Mouse (Mus musculus): Measurements from ENCODE around the gene Cacna1c.

Cacna1c gene

DNA sequence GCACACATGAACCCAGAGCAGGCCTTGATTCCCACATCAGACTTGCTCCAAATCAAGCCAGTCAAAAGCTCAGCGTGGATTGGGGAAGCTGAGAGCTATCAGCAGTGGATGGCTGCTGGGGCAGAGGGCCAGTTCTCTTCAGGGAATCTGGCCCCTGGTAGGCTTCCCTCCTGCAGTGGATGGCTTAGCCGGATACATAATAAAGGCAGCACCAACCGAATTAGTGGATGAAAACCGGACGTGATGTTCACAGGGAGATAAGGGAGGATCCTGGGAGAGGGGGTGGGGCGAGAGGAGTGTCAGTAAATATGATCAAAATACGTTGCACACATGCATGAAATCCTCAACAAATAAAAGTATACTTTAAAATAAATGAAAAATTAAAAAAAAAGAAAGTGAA lies 359.5 kb downstream of the Cacna1c start:
- DNase-seq = no peak

DNA sequence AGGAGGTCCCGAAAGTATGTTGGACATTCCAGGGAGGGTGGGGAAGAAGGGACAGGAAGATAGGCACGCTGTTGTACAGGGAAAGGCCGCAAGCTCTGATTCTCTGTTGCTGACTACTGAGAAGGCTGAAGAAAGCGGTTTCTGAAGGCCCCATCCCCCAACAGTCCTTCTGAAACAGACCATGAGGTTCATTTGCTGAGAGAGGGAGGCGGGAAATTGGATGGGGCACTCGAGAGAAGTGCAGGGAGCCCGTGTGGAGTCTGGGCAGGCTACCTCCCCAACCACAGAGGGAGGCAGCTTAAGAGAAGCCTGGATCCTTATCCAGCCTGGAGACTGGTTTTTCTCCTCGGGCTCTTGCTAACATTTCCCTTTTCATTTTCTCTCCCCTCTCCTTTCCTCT lies 362.2 kb downstream of the Cacna1c start:
- peak; percentile 35 for DNase-seq

DNA sequence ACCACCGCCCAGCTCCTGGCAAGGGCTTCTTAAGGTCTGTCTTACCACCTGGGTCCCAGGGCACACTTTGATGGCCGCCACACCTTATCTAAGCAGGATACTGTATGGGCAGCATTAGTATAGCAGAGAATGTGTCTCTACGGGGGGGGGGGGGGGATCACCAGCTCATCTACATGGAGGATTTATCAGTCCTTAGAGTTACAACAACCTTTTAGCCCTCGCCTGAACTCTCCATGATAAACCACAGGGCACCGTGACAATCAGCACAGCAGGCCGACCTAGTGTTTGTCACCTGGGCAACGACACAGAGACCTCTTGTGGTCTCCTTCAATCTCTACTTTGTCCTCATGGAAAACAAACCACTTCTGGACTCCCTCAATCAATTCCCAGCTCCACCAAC lies 363.2 kb downstream of the Cacna1c start:
- DNase-seq = no peak

DNA sequence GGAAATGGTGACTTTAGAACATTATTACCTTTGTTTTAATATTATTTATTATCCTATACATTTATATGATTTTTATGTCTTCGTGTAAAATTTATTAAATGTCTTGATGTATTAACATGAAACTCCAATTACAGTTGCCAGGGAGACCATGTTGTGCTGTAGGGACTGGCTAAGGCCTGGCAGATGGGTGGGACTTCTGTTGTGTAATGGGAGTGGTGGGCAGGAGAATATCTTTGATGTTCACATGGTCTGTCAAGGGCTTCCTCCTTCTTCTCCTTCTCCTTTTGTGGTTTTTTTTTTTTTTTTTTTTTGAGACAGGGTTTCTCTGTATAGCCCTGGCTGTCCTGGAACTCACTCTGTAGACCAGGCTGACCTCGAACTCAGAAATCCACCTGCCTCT lies 363.6 kb downstream of the Cacna1c start:
- DNase-seq = no peak

DNA sequence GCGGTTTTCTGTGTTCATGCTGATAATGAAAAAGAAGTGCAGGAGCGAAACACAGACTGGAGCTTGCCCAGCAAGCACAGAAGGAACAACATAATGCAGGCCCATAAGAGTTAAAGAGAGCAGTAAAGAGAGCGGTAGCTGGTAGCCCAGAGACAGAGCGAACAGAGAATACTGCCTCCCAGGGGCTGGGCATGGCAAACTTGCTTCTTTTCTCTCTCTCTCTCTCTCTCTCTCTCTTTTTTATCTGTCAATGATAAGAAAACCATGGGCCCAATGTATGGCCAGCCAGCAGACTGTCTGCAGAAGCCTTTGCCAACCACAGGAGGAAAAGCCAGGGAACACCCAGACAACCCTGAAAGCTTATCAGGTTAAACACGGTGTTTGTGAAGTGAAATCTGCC lies 365.4 kb downstream of the Cacna1c start:
- no peak for DNase-seq

DNA sequence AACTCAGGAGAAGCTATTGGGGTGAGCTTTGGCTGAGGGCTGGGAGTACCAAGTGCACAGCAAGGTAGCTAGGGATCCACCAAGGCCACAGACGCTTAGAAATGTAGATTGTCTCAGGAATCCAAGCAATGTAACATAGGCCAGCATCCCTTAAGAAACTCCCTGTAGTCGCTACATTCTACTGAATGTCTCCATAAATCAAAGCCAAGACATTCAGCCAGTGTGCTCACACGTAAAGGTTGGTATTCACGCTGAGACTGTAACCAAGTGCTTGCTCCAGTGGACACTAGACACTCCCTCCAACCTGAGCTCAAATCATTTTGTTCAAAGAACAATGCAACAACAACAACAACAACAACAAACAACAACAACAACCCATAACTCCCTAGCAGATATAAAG lies 368.0 kb downstream of the Cacna1c start:
- no peak for DNase-seq

DNA sequence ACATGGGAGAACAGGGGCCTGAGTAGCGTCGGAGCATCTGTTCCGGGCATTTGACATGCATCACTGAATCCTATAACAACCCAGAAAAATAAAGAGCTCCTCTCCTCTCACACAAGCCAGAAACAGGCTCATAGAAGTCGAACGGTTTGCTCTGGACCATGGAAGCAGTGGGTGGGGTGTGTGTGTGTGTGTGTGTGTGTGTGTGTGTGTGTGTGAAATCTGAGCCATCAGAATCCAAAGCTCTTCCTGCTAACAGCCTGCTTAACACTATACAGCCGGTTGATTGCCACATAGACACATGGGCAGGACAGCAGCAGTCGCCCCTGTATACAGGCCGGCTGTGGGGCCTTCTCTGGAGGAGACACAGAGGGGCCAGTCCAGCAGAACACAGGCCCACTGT lies 368.7 kb downstream of the Cacna1c start:
- DNase-seq = no peak

DNA sequence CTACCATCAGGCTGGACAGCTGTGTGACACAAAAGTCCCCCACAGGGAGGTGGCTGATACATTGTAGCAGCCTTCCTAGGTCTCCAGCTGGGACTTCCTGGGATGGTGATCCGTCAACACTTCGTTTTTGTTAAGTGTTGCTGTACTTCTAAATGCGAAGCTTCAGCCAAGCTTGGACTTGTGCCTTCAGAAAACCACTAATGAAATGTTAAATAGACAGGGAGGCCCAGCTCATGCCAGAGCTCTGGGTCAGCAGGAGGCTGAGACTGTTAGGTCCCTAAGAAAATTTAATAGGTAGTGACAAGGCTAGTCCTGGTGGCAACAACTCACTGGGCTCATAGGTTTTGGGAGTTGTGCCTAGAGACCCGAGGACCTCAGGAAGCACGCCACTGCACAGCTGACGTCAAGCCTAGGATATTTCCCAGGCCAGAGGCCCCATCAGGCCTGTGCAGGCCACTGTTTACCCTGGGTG lies 370.8 kb downstream of the Cacna1c start:
- peak; percentile 47 for DNase-seq

DNA sequence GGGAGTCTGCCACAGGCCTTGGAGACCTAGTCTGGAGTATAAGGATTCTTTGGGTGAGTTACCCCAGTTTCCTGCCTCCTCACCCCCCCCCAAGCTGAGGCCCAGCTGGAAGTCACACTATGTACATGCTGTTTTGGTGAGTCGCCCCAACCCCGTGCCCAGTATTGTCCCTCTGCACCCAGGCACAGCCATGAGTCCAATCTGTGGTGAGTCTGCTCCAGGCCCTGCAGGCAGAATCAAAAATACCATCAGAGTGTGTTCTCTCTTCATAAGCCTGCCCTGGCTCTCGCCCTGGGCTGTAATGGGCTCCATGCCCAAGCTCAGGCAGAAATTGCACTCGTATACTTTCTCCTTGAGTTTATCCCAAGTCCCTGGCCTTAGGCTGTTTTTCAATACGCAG lies 374.7 kb downstream of the Cacna1c start:
- no peak for DNase-seq

DNA sequence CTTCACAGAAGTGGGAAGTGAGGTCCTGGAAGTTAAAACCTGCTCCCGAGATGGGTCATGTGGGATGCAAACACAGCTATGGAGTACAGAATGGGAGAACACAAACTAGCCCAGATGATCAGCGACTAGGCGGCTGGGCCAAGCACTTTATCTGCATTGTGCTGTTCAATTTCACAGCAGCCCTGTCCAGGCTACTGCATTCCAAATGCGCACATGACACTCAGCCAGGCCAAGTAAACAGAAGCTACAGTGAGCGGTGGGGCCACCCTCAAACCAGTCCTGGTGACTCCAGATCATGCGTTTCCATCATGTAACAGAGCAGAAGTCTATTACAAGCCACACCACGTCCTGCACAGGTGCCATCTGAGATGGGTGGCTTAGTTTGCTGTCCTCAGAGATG lies 376.6 kb downstream of the Cacna1c start:
- DNase-seq = no peak

DNA sequence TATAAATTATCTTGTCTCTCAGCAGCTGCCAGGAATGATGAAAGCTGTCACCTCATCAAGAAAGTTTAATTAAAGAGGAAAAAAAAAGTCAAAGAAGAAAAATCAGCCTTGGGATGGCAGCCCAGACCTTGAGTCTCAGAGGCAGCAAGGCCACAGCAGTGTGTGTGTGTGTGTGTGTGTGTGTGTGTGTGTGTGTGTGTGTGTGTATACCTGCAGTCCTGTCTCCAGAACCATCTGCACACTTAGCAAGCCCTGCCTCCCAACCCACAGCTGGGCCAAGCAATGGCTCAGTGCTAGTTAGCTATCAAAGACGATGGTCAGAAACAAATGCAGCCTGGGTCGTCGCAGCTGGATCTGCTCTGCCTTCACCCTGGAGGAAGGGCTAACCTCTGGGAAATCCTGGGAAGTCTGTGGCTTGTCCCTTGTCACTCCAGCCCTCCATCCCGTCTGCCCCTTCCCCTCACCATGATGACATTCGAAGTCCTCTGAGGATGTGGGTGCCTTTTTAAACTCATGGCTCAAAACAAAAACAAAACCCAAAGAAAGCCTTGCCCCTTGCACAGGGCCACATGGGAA lies 378.2 kb downstream of the Cacna1c start:
- DNase-seq = peak; percentile 60

DNA sequence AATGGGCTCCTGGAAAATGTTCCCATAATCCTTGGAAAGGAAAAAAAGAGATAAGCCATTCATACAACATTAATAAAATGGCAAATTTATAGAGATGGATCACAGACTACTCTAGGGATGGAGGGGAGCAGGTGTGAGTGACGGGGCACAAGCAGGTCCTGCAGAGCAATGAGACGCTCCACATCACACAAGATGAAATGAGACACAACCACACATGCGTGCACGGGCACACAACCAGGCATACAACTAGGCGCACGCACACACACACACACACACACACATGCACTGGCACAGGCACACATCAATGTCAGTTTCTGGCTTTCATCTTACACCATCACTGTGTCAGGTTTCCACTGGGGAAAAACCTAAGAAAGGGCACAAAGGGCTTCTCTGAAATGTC lies 380.0 kb downstream of the Cacna1c start:
- no peak for DNase-seq

DNA sequence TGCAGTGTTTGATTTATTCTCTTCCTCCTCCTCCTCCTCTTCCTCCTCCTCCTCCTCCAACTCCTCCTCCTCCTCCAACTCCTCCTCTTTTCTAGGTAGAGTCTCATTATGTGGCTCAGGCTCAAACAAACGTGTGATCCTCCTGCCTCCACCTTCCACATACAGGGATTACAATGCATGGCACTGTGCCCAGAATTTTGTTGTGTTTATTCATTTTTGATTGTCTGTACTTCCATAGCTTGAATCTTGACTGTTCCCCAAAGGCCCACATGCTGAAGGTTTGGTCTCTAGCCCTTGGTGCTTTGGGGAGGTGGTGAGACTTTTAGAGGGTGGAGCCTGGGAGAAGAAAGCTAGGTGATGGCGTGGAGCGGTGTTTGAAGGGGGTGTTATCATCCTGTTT lies 383.7 kb downstream of the Cacna1c start:
- no peak for DNase-seq

DNA sequence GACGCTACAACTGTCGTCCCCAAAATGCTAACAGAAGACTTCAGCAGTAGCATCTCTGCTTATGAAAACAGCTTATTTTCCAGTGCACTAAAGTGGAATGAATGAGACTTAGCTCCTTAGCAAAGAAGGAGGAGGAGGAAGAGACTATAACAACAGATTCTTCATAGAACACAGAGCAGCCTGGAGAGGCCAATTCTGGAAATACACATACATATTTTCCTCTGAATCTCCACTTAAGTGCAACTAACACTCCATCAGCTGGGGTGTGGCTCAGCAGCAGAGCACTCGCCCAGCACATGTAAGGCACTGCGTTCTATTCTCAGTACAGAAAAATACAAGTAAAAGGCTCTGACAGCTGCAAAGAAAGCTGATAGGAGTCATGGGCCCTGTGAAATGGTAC lies 384.2 kb downstream of the Cacna1c start:
- DNase-seq = no peak

DNA sequence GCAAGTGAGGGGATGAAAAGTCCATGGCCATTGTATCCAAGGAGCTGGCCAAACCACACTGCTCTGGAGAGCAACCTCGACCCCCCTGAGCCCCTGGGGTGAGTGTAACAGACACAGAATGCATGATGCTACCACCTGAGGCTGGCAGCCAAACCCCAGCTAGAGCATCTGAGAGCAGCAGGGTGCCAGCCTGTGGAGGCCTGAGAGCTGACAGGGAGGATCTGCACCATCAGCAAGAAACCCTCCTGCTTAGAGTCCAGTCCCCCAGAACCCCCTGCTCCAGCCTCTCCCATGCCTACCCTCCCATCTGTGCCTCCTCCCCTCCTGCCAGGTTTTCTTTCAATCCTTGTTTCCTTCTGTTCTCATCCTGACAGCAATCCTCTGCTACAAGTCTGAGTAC lies 385.4 kb downstream of the Cacna1c start:
- DNase-seq = no peak

DNA sequence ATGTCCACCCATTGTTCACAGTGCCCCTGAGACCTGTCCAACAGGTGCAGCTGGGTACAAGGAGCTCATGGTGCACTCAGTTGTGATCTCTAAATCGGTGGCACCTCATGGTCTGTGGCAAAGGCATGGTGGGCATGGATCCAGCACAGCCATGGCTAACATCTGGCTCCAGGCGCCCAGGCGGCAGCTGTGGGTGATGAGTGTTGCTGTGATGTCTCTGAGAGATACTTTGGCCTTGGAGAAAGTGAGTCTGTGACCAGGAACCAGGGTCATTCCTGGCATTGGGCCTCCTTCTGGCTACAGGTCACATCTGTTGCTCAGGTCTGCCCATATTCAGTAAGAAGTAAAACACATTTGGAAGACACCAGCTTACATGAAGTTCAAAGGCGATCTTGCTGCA lies 391.1 kb downstream of the Cacna1c start:
- no peak for DNase-seq

DNA sequence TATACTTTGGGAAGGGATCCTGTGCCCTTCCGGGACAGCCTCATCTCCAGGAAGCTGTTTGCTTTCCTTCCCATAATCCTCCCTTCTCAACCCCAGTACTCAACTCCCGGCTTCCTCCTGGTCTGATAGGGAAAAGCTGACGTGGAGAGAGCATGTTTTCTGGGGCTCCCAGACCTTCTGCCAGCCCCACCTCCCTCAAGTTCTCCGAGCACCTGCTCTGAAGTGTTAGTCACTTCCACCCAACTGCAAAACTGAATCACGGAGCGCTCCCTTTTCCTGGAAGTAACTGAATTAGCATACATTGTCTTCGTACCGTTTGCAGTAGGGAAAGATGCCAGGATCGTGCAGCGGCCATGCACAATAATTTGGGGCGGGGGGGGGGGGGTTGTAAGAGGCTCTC lies 393.9 kb downstream of the Cacna1c start:
- DNase-seq = no peak

DNA sequence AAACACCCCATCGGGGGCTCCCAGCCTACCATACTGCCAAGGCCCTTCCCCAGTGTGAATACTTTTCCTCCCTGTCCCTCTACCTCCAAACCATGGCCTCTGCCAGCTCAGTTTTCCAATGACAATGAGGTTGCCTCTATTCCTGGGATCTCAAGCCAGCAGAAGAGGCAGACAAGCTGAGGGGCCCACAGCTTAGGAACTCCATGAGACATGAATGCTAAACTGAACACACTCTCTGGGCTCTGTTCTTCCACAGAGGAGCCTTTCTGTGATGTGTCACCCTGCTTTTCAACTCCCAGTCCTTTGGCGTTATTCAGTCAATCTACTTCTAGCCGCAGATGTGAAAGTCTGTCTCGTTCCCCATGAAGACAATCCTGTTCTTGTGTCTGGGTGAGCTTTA lies 399.8 kb downstream of the Cacna1c start:
- DNase-seq = no peak

DNA sequence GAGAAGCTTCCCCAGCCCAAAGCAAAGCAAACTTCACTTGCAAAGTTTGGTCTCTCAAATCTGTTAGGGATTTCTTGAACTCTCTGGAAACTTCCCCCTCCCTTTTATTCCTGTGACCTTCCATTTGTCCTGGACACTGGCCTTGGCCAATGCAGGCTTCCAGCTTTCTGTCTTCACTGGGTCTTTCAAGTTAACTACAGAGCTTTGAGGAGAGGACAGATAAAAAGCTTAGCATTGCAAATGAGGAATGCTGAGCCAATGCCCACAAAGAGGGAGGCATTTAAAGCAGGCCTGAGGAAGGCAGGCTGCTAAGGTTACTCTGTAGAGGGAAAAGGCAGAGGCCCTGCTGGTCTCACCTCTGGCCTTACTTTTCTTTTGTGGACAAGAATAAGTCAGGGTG lies 400.5 kb downstream of the Cacna1c start:
- DNase-seq = no peak

DNA sequence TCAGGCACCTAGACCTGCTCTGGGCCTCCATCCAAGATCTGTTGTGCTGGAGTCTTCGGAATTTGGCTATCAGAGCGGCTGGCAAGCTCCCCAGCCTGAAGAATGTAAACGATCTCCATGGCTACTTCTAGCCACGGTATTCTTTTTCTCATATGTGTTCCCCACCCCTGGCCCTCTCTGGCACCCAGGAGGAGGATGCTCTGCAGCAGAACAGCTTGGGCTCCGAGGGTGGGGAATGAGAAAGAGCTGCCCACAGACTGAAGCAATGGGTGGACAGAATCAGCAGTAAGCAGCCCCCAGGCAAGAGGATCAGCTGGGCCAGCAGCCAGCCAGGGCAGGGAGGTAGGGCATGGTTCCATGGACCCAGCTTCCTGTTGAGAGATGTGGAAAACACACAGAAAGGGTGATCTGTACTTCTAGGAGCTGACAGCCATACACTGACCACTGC lies 404.3 kb downstream of the Cacna1c start:
- DNase-seq = peak; percentile 67

DNA sequence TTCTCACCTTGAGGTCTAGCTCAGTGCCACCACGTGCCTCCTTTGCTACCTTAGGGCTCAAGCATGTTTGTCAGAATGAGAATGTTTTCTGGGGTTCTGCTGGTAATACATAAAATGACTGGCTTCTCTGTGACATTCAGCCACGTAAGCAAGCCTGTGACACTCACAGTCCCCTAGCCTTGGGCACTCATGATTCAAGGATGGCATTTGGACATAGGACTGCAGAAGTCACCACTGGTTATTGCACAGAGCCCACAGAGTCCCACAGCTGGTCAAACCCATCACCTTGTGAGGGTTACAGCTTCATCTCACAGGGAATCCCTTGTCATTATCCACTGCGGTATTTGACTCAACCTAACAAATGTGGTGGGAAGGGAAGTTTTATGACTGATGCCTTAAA lies 408.3 kb downstream of the Cacna1c start:
- no peak for DNase-seq

DNA sequence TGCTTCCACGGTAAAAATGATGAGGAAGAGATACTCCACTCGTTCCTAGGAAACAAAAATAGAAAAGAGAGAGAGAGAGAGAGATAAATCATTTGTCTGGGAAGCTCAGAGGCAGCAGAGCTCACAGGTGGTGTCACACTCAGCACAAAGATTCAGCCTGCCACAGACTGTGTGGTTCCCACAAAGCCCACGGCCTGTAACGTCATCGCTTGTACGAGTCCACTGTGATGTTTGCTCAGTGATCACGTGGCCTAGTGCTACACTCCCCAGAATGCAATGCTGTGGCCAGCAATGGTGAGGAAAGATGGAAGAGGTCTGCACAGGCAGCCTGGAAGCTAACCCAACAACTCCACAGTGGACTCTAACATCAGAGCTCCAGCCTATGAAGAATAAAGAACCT lies 415.9 kb downstream of the Cacna1c start:
- no peak for DNase-seq

DNA sequence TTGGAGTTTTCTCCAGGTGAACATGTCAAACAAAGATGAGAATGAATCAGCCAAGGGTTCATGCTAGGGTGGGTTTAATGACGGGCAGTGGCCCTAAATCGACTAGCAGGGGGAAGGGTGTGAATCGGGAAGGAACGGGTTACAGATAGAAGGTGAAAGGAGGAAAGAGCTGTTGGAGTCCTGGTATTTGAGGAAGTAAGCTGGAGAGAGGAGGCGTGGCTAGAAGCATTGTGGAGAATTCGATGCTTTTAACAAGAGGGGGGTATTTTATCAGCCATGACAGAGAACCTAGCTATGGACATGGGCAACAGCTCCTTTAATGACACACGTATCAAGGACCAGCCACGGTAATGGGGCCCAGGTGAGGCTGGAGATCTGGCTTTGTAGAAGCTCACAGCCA lies 417.0 kb downstream of the Cacna1c start:
- DNase-seq = no peak

DNA sequence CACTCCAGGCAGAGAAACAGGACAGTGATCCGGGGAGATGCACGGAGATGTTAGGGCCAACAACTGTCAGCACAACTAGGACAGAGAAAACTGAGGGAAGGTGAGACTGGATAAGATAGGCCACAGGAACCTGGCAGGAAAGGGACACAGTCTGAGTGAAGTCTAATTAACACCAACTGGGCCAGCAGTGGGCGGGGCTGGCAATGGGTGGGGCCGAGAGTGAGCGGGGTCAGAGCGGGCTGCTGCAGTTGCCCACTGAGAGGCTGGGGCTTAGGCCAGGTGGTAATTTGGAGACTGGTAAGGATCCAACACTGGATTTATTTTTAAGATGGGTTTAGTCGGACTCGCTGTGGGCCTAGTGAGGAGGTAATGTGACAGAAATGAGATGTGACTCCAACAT lies 418.8 kb downstream of the Cacna1c start:
- no peak for DNase-seq

DNA sequence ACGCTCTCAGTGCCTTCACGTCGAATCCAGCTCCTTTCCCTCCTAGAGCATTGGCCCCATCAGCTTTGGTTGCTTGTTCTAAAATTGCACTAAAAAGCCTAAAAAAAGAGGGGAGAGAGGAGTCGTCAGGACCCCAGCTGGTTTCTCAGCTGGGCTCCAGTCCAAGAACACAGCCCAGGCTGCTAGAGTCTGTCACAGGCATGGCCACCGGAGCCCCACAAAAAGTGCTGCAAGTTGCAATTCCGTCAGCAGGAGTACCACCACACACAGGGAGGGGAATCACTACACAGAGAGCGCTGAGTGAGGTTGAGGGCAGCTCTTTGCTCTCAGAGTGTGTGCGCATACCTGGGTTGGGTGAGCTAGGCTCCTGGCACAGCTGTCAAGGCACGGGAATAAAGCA lies 419.8 kb downstream of the Cacna1c start:
- DNase-seq = no peak

DNA sequence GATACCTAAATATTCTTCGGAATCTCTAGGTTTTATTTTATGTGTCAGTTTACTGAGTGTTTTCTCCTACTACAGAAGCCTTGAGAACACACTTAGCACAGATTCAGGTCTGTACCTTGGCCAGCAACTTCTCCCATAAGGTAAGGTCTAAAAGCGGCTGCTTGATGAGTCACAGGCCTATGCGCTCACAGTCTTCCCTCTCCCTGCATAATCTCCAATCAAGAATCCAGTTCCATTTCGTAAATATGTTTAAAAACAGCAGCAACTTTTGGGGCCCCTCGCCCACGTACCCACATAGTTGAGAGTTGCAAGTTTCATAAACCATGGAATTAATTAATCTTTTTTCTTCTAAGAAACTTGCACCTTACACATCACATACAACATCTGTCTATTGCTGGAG lies 423.6 kb downstream of the Cacna1c start:
- no peak for DNase-seq
